Comparison of ENCODE assay signal across 7 mouse cellular contexts in the genomic region with DNA sequence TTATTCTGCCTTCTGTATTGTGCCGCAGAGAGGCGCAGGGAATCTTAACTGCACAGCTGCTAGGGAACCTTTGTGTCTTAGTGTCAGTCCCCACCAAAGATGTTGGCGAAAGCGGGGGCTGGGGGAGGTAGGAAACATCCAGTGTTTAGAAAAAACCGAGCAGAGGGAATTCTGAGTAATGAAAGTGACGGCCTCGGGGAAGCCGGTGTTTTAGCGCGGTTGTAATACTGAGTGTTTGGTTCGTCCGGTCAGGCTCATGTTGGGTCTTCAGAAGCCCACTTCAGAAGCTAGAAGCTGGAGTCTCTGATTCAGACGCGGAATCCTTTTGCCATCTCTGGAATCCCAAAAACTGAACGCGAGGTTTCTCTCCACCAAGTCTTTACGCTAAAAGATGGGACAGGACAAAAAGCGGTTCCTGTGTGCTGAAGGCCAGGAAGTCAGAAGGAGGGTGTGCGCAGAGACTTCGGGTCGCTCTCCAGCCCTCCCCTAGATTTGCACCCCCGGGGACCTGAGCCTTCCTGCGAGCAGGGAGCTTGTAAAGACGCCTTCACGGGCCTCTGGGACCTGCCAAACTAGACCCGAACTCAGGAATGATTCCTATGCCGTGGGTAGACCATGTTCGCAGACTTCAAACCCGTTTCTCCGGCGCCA. TPM values are rescaled to one million over a fixed set of nuclear protein-coding genes. Genes with fewer than 3 reads are reported as not detected.
A peak's percentile ranks its signal among the peaks of the same experiment; 100 is the strongest.
DNase-seq lines count a peak whose midpoint lies in the region; ATAC-seq lines count a peak whose summit lies in the region.

No protein-coding gene starts in this region.

- H3K9me3 ChIP-seq in forebrain, embryonic 11.5 days (ENCODE audit: control insufficient read depth, low read length) = no peaks in the 10 kb centered on the region
- H3K9me3 ChIP-seq in intestine, embryonic 16.5 days (ENCODE audit: control insufficient read depth, low read length) = no peaks in the 10 kb centered on the region

- ATAC-seq in forebrain, embryonic 11.5 days (replicated peaks; ENCODE audit: low FRiP score) = peak; percentile 40
- ATAC-seq in intestine, embryonic 16.5 days = no peak

- H3K4me1 ChIP-seq in forebrain, embryonic 11.5 days (replicated peaks; ENCODE audit: control insufficient read depth, insufficient read depth, low read length) = peaks cover 18% of the 10 kb centered on the region; the same call in 1 of the 2 replicates
- H3K4me1 ChIP-seq in intestine, embryonic 16.5 days (ENCODE audit: control insufficient read depth, insufficient read depth, low read length) = peaks cover 29% of the 10 kb centered on the region

- peak overlapping the region; percentile 57; the same call in 1 of the 2 replicates for H3K27ac ChIP-seq in forebrain, embryonic 11.5 days (ENCODE audit: low read depth, low read length)
- no peak overlapping the region for H3K27ac ChIP-seq in intestine, embryonic 16.5 days (ENCODE audit: low read length)

- H3K36me3 ChIP-seq in forebrain, embryonic 11.5 days (ENCODE audit: control insufficient read depth, insufficient read depth, low read length) = no peaks in the 10 kb centered on the region
- H3K36me3 ChIP-seq in intestine, embryonic 16.5 days (ENCODE audit: control insufficient read depth, insufficient read depth, low read length) = no peaks in the 10 kb centered on the region

- H3K4me2 ChIP-seq in forebrain, embryonic 11.5 days (ENCODE audit: low read depth, low read length, severe bottlenecking) = peak overlapping the region; percentile 43
- H3K4me2 ChIP-seq in intestine, embryonic 16.5 days (ENCODE audit: low read depth, low read length) = peak overlapping the region; percentile 79

- H3K27me3 ChIP-seq in forebrain, embryonic 11.5 days (ENCODE audit: control insufficient read depth, insufficient read depth, low read length) = peaks cover 71% of the 10 kb centered on the region
- peaks cover 72% of the 10 kb centered on the region for H3K27me3 ChIP-seq in intestine, embryonic 16.5 days (replicated peaks; ENCODE audit: control insufficient read depth, insufficient read depth, low read length)

- peak overlapping the region; percentile 42 for H3K4me3 ChIP-seq in forebrain, embryonic 11.5 days (ENCODE audit: low read depth, low read length)
- peak overlapping the region; percentile 47 for H3K4me3 ChIP-seq in intestine, embryonic 16.5 days (ENCODE audit: low read length)

- under 1% methylated on average over 31 of the region's 31 CpGs for WGBS in forebrain, embryonic 11.5 days
- under 1% methylated on average over 31 of the region's 31 CpGs for WGBS in intestine, embryonic 16.5 days

- DNase-seq in retina, postnatal 1 day = peak; percentile 66
- DNase-seq in retina, embryonic 14.5 days (ENCODE audit: low spot score) = no peak
- peak; percentile 66 for DNase-seq in forebrain, embryonic 11.5 days (ENCODE audit: low spot score)
- DNase-seq in neural tube, embryonic 10.5 days (ENCODE audit: extremely low spot score, low spot score) = peak; percentile 68
- no peak for DNase-seq in frontal cortex, postnatal 25 days (ENCODE audit: low spot score in 2 of 2)
- no peak for DNase-seq in gastrocnemius, adult 8-10 months (ENCODE audit: low spot score in 2 of 2)

- peak overlapping the region; percentile 47; the same call in 1 of the 2 replicates for H3K9ac ChIP-seq in forebrain, embryonic 11.5 days (ENCODE audit: low read length)
- H3K9ac ChIP-seq in intestine, embryonic 16.5 days (ENCODE audit: low read depth, low read length) = no peak overlapping the region

RNA-seq across cellular contexts. Expression of gene Eomes, which starts 0.6 kb away (rescaled TPM):
- 22.9 and 25.8 TPM in 2 replicates for polyA plus RNA-seq in forebrain, embryonic 11.5 days (2014; fragmentation: Nextera tagmentation; extraction: Ambion mirVana)
- 0.09 and 0.10 TPM in 2 replicates for polyA plus RNA-seq in intestine, embryonic 16.5 days (2015; fragmentation: Nextera tagmentation; extraction: Ambion mirVana)
- total RNA-seq in gastrocnemius, adult 8-10 months (2022) = not detected

RNA-seq across cellular contexts. Expression of gene Golga4, which starts 28.7 kb away (rescaled TPM):
- 60.8 and 66.8 TPM in 2 replicates for polyA plus RNA-seq in forebrain, embryonic 11.5 days (2014; fragmentation: Nextera tagmentation; extraction: Ambion mirVana)
- polyA plus RNA-seq in intestine, embryonic 16.5 days (2015; fragmentation: Nextera tagmentation; extraction: Ambion mirVana) = 52.2 and 54.0 TPM in 2 replicates
- 100 to 1,000 TPM; 399 to 503 (median 431) TPM for total RNA-seq in gastrocnemius, adult 8-10 months (2022)

Comparison
In these comparisons a context has a peak if more than half of its experiments do, and no peak if none do; other contexts are left out.
1. DNase-seq: peak in retina, postnatal 1 day (single experiment), forebrain, embryonic 11.5 days (single experiment) and neural tube, embryonic 10.5 days (single experiment); none in retina, embryonic 14.5 days (single experiment), frontal cortex, postnatal 25 days (0 of 2) and gastrocnemius, adult 8-10 months (0 of 2).
2. RNA of gene Eomes, which starts 0.6 kb away (polyA plus RNA-seq): 22.9 to 25.8 TPM in forebrain, embryonic 11.5 days; 0.09 to 0.10 TPM in intestine, embryonic 16.5 days; every median in the first group is over 10 times any median in the second.